Mouse (Mus musculus) MEL (cell line): Measurements from ENCODE around the gene Slc5a11. TPM values are rescaled to one million over a fixed set of nuclear protein-coding genes. Genes with fewer than 3 reads are reported as not detected.

Experiments
- DNase-seq: peaks from one replicate; pipeline ENCODE4 v3.0.0; 2011; ENCODE audit warnings: low read depth, low spot score
- H3K27ac ChIP-seq: 2 replicates; pipeline ENCODE4 v1.5.1; 2012; ENCODE audit warnings: low read depth, mild to moderate bottlenecking, control low read depth, low read length, moderate library complexity; ENCODE audit not compliant: control insufficient read depth
- H3K27me3 ChIP-seq, 2 experiments: fragments of 150-350 bp in 1 of 2; sonication (generic) in 1 of 2; 2 replicates each; pipeline ENCODE4 v1.6.1; 2012; ENCODE audit warnings: low read length in 2 of 2, mild to moderate bottlenecking in 2 of 2, improper control_type of control experiment in 1 of 2, moderate library complexity in 1 of 2; ENCODE audit not compliant: insufficient read depth in 2 of 2, control insufficient read depth in 1 of 2
- H3K36me3 ChIP-seq, 2 experiments: 2 replicates each; pipeline ENCODE4 v1.6.1; 2012 to 2014; ENCODE audit warnings: low read length in 2 of 2, improper control_type of control experiment in 1 of 2, inconsistent platforms in 1 of 2, mild to moderate bottlenecking in 1 of 2; ENCODE audit not compliant: insufficient read depth in 2 of 2, control insufficient read depth in 1 of 2
- H3K4me1 ChIP-seq, 2 experiments: fragments of 150-350 bp in 1 of 2; sonication (generic) in 1 of 2; 2 replicates each; pipeline ENCODE4 v1.6.1; 2012; ENCODE audit warnings: low read length in 2 of 2, improper control_type of control experiment in 1 of 2, mild to moderate bottlenecking in 1 of 2; ENCODE audit not compliant: insufficient read depth in 2 of 2, control insufficient read depth in 1 of 2
- H3K4me3 ChIP-seq, 2 experiments: fragments of 150-350 bp in 1 of 2; sonication (generic) in 1 of 2; 2 replicates each; pipeline ENCODE4 v1.5.1; 2012; ENCODE audit warnings: low read depth in 2 of 2, low read length in 2 of 2, mild to moderate bottlenecking in 2 of 2, moderate library complexity in 2 of 2, control low read depth in 1 of 2, improper control_type of control experiment in 1 of 2; ENCODE audit not compliant: control insufficient read depth in 1 of 2, insufficient read depth in 1 of 2
- H3K79me2 ChIP-seq: 2 replicates; pipeline ENCODE4 v1.6.1; 2012; ENCODE audit warnings: mild to moderate bottlenecking, low read length, moderate library complexity; ENCODE audit not compliant: control insufficient read depth, poor library complexity, insufficient read depth
- H3K9ac ChIP-seq: 2 replicates; pipeline ENCODE4 v1.6.1; 2012; ENCODE audit warnings: low read depth, mild to moderate bottlenecking, control low read depth, low read length, moderate library complexity; ENCODE audit not compliant: control insufficient read depth, poor library complexity, severe bottlenecking
- H3K9me3 ChIP-seq: fragments of 150-350 bp; sonication (generic); replicated peaks from 2 replicates; pipeline ENCODE4 v1.6.1; 2012; ENCODE audit warnings: mild to moderate bottlenecking, low read length, improper control_type of control experiment, moderate library complexity; ENCODE audit not compliant: insufficient read depth
- BHLHE40 ChIP-seq: IDR thresholded peaks from 2 replicates; pipeline ENCODE4 v1.6.1; 2012; ENCODE audit warnings: low read depth, mild to moderate bottlenecking, inconsistent platforms, low read length, improper control_type of control experiment, borderline replicate concordance
- CHD1 ChIP-seq: IDR thresholded peaks from 2 replicates; pipeline ENCODE4 v1.6.1; 2012; ENCODE audit warnings: low read depth, mild to moderate bottlenecking, inconsistent platforms, low read length, improper control_type of control experiment
- CHD2 ChIP-seq: IDR thresholded peaks from 2 replicates; pipeline ENCODE4 v1.6.1; 2011; ENCODE audit warnings: low read length, improper control_type of control experiment
- ELF1 ChIP-seq: IDR thresholded peaks from 2 replicates; pipeline ENCODE4 v1.6.1; 2014; ENCODE audit warnings: low read depth, mild to moderate bottlenecking, inconsistent platforms, low read length, improper control_type of control experiment, moderate library complexity
- EP300 ChIP-seq, 2 experiments: IDR thresholded peaks; 2 replicates each; pipeline ENCODE4 v1.6.1; 2011; ENCODE audit warnings: improper control_type of control experiment in 2 of 2, low read length in 2 of 2, low read depth in 1 of 2, mild to moderate bottlenecking in 1 of 2
- ETS1 ChIP-seq: IDR thresholded peaks from 2 replicates; pipeline ENCODE4 v1.6.1; 2012; ENCODE audit warnings: low read depth, mild to moderate bottlenecking, inconsistent platforms, low read length, improper control_type of control experiment, moderate library complexity
- GABPA ChIP-seq: IDR thresholded peaks from 2 replicates; pipeline ENCODE4 v1.6.1; 2012; ENCODE audit warnings: low read depth, mild to moderate bottlenecking, inconsistent platforms, low read length, improper control_type of control experiment, moderate library complexity
- GATA1 ChIP-seq: IDR thresholded peaks from 2 replicates; pipeline ENCODE4 v1.6.1; 2011; ENCODE audit warnings: low read depth, low read length, improper control_type of control experiment
- MXI1 ChIP-seq: IDR thresholded peaks from 2 replicates; pipeline ENCODE4 v1.6.1; 2011; ENCODE audit warnings: mild to moderate bottlenecking, low read depth, low read length, improper control_type of control experiment
- MYB ChIP-seq: IDR thresholded peaks from 2 replicates; pipeline ENCODE4 v1.6.1; 2011; ENCODE audit warnings: mild to moderate bottlenecking, low read depth, low read length, improper control_type of control experiment
- MYC ChIP-seq: IDR thresholded peaks from 2 replicates; pipeline ENCODE4 v1.6.1; 2011; ENCODE audit warnings: low read depth, mild to moderate bottlenecking, low read length, improper control_type of control experiment, moderate library complexity
- NELFE ChIP-seq: IDR thresholded peaks from 2 replicates; pipeline ENCODE4 v1.6.1; 2011; ENCODE audit warnings: low read depth, low read length, improper control_type of control experiment
- NRF1 ChIP-seq: IDR thresholded peaks from 2 replicates; pipeline ENCODE4 v1.6.1; 2014; ENCODE audit warnings: low read depth, mild to moderate bottlenecking, inconsistent platforms, low read length, improper control_type of control experiment, moderate library complexity; ENCODE audit not compliant: poor library complexity, insufficient read depth, severe bottlenecking
- POLR2AphosphoS5 ChIP-seq: IDR thresholded peaks from 2 replicates; pipeline ENCODE4 v1.6.1; 2012; ENCODE audit warnings: low read depth, borderline replicate concordance, mild to moderate bottlenecking, inconsistent platforms, low read length, moderate library complexity, mixed read lengths
- RAD21 ChIP-seq: IDR thresholded peaks from 2 replicates; pipeline ENCODE4 v1.6.1; 2011; ENCODE audit warnings: mild to moderate bottlenecking, low read depth, low read length, improper control_type of control experiment
- RCOR1 ChIP-seq: IDR thresholded peaks from 2 replicates; pipeline ENCODE4 v1.6.1; 2012; ENCODE audit warnings: low read depth, mild to moderate bottlenecking, inconsistent platforms, low read length, improper control_type of control experiment
- TCF12 ChIP-seq: IDR thresholded peaks from 2 replicates; pipeline ENCODE4 v1.6.1; 2014; ENCODE audit warnings: low read depth, mild to moderate bottlenecking, inconsistent platforms, low read length, improper control_type of control experiment, moderate library complexity
- USF2 ChIP-seq, 2 experiments: IDR thresholded peaks; 2 replicates each; pipeline ENCODE4 v1.6.1; 2011 to 2012; ENCODE audit warnings: improper control_type of control experiment in 2 of 2, low read length in 2 of 2, borderline replicate concordance in 1 of 2, inconsistent platforms in 1 of 2, low read depth in 1 of 2, mild to moderate bottlenecking in 1 of 2; ENCODE audit not compliant: insufficient read depth in 1 of 2
- ZNF384 ChIP-seq: IDR thresholded peaks from 2 replicates; pipeline ENCODE4 v1.6.1; 2012; ENCODE audit warnings: low read depth, mild to moderate bottlenecking, inconsistent platforms, low read length, improper control_type of control experiment
- polyA plus RNA-seq, 2 experiments: library from polyadenylated mRNA; stranded (reverse) in 1 of 2; unstranded in 1 of 2; fragments of >175 nt in 1 of 2; fragments of >200 nt in 1 of 2; gene quantifications; 2 replicates each; pipeline versions ENCODE4 v1.2.1 to v1.2.4; 2012; ENCODE audit warnings: low replicate concordance in 2 of 2, low read depth in 1 of 2; ENCODE audit not compliant: insufficient read length in 2 of 2, insufficient read depth in 1 of 2, missing spikeins in 1 of 2
- total RNA-seq: library from RNA; depleted of rRNA; stranded (reverse); fragments of 300-350 nt; gene quantifications from 2 replicates; pipeline ENCODE4 v1.2.3, GENCODE M21; 2012

The Slc5a11 gene
- total and polyA plus RNA-seq, 3 experiments = not detected

- no peaks in the 10 kb centered on the region for H3K4me1 ChIP-seq
- no peak for TF ChIP-seq ZNF384
- TF ChIP-seq ELF1 = no peak
- TF ChIP-seq BHLHE40 = no peak
- TF ChIP-seq USF2 (IDR thresholded peaks at IDR 0.05; ENCODE audit: borderline replicate concordance in 1 of 2, insufficient read depth in 1 of 2, low read depth in 1 of 2, low read length in 2 of 2) = no peak
- no peak for TF ChIP-seq EP300 (IDR thresholded peaks at IDR 0.05; ENCODE audit: low read depth in 1 of 2, low read length in 2 of 2)
- TF ChIP-seq NELFE = no peak
- no peak for TF ChIP-seq POLR2AphosphoS5
- TF ChIP-seq ETS1 = no peak
- no peak for TF ChIP-seq NRF1
- no peak for TF ChIP-seq RAD21
- no peak for TF ChIP-seq RCOR1
- no peak for TF ChIP-seq TCF12
- no peak for TF ChIP-seq GABPA
- TF ChIP-seq, all 39 proteins: peak for 0
- Histone ChIP-seq H3K9ac (no peak overlapping the region), H3K9me3 (no peaks in the 10 kb centered on the region), H3K27ac (no peak overlapping the region), H3K79me2 (no peaks in the 10 kb centered on the region), H3K4me3 (no peak overlapping the region), H3K36me3 (no peaks in the 10 kb centered on the region), H3K27me3 (peaks cover 0 to 2% of the 10 kb centered on the region in 2 experiments; a peak in 1 of 4 replicates)
- DNase-seq = no peak
Measured at GRCm38 (mm10) chr7:123273056-123273455, 58.5 kb downstream of the Slc5a11 start.

- Histone ChIP-seq H3K27ac (no peak overlapping the region), H3K4me3 (no peak overlapping the region), H3K27me3 (no peaks in the 10 kb centered on the region), H3K36me3 (no peaks in the 10 kb centered on the region; a peak in 1 of 4 replicates), H3K4me1 (no peaks in the 10 kb centered on the region), H3K9ac (no peak overlapping the region), H3K9me3 (no peaks in the 10 kb centered on the region), H3K79me2 (no peaks in the 10 kb centered on the region)
- TF ChIP-seq GABPA (no peak), MXI1 (no peak), MYB (no peak), GATA1 (no peak), CHD2 (no peak), MYC (no peak), CHD1 (no peak), RCOR1 (no peak)
- no peak for DNase-seq
Measured at GRCm38 (mm10) chr7:123276568-123276967, 62.0 kb downstream of the Slc5a11 start.
